Mouse (Mus musculus) liver, embryonic 12.5 days (tissue): ENCODE measurements around the gene Mboat7. TPM values are rescaled to one million over a fixed set of nuclear protein-coding genes. Genes with fewer than 3 reads are reported as not detected.
"Not testable (repeated sequence)": the region's sequence is repeated elsewhere in the genome, so short reads cannot be mapped to it uniquely, and the experiment has no call there.

Experiments
- ATAC-seq: fragments of 200-750 bp; cut with Nextera tagmentation; 2 replicates; pipeline ENCODE4 v1.8.0; 2017; ENCODE audit warnings: moderate number of reproducible peaks, mild to moderate bottlenecking, moderate library complexity
- H3K27ac ChIP-seq: fragments of 300-500 bp; sonication (generic); 2 replicates; pipeline ENCODE4 v1.5.1; 2016; ENCODE audit warnings: mild to moderate bottlenecking
- H3K27me3 ChIP-seq: fragments of 300-500 bp; sonication (generic); replicated peaks from 2 replicates; pipeline ENCODE4 v1.6.1; 2016; ENCODE audit warnings: mild to moderate bottlenecking, moderate library complexity
- H3K36me3 ChIP-seq: fragments of 300-500 bp; sonication (generic); 2 replicates; pipeline ENCODE4 v1.6.1; 2016; ENCODE audit warnings: mild to moderate bottlenecking, moderate library complexity
- H3K4me1 ChIP-seq: fragments of 300-500 bp; sonication (generic); 2 replicates; pipeline ENCODE4 v1.6.1; 2016
- H3K4me2 ChIP-seq: fragments of 300-500 bp; sonication (generic); 2 replicates; pipeline ENCODE4 v1.6.1; 2016; ENCODE audit warnings: mild to moderate bottlenecking, moderate library complexity
- H3K4me3 ChIP-seq: fragments of 300-500 bp; sonication (generic); 2 replicates; pipeline ENCODE4 v1.5.1; 2016; ENCODE audit warnings: mild to moderate bottlenecking, moderate library complexity
- H3K9ac ChIP-seq: fragments of 300-500 bp; sonication (generic); 2 replicates; pipeline ENCODE4 v1.6.1; 2016; ENCODE audit warnings: mild to moderate bottlenecking, moderate library complexity
- H3K9me3 ChIP-seq: fragments of 300-500 bp; sonication (generic); replicated peaks from 2 replicates; pipeline ENCODE4 v1.6.1; 2016; ENCODE audit warnings: mild to moderate bottlenecking, moderate library complexity
- WGBS: fragments of 180-500 bp; shearing (Covaris S2); methylation state at CpG from one replicate; pipeline ENCODE4 v1.1.7; 2016; ENCODE audit not compliant: insufficient replicate concordance; 5-methylcytosine and 5-hydroxymethylcytosine counted together
- polyA plus RNA-seq: library from polyadenylated mRNA; unstranded; fragments of >200 nt; fragmentation: Nextera tagmentation; extraction: Ambion mirVana; gene quantifications from 2 replicates; pipeline ENCODE4 v1.2.1, GENCODE M21; 2016

Gene Mboat7
- polyA plus RNA-seq, result 24.9 and 27.5 TPM in 2 replicates

- Histone ChIP-seq H3K27ac (peak within 1 kb of the TSS; percentile 87), H3K4me3 (peak within 1 kb of the TSS; percentile 71), H3K4me2 (peak within 1 kb of the TSS; percentile 96), H3K9ac (peak within 1 kb of the TSS; percentile 82), H3K27me3 (no peaks in the 10 kb centered on the region), H3K9me3 (no peaks in the 10 kb centered on the region), H3K4me1 (peaks cover 39% of the 10 kb centered on the region), H3K36me3 (peaks cover 28% of the 10 kb centered on the region)
- ATAC-seq, result peak; percentile 83
- under 1% methylated on average over 55 of the region's 55 CpGs for WGBS
Measured at GRCm38 (mm10) chr7:3692987-3693808, at the start of gene Mboat7. Gene Mboat7, minus strand, starts transcription at chr7:3693523.

- not testable (repeated sequence) for H3K4me1 ChIP-seq, H3K4me3 ChIP-seq, H3K36me3 ChIP-seq, H3K9me3 ChIP-seq, H3K27me3 ChIP-seq, ATAC-seq, H3K9ac ChIP-seq, H3K4me2 ChIP-seq, H3K27ac ChIP-seq
- no CpG with 5 or more reads among the region's 1 CpGs for WGBS
Measured at GRCm38 (mm10) chr7:3732675-3733074, 39.4 kb upstream of the Mboat7 start.

- H3K27me3 ChIP-seq, H3K9ac ChIP-seq, H3K4me2 ChIP-seq, ATAC-seq, H3K36me3 ChIP-seq, H3K4me1 ChIP-seq, H3K27ac ChIP-seq, H3K9me3 ChIP-seq, H3K4me3 ChIP-seq: not testable (repeated sequence)
Measured at GRCm38 (mm10) chr7:3725459-3725858, 32.1 kb upstream of the Mboat7 start.

- not testable (repeated sequence) for H3K4me2 ChIP-seq, H3K4me1 ChIP-seq, H3K9ac ChIP-seq, H3K4me3 ChIP-seq, ATAC-seq, H3K27ac ChIP-seq, H3K9me3 ChIP-seq, H3K27me3 ChIP-seq, H3K36me3 ChIP-seq
- WGBS, result 31% methylated on average over 1 of the region's 3 CpGs
Measured at GRCm38 (mm10) chr7:3720268-3720667, 26.9 kb upstream of the Mboat7 start, which contains the start of gene Pirb. Gene Pirb, minus strand, starts transcription at chr7:3720391.

GRCm38 (mm10) chr7:3715249-3715648, 21.9 kb upstream of the Mboat7 start:
- no peak overlapping the region for H3K4me2 ChIP-seq
- no peak overlapping the region for H3K4me3 ChIP-seq
- no peaks in the 10 kb centered on the region for H3K36me3 ChIP-seq
- WGBS, result 16% methylated on average over 1 of the region's 1 CpGs
- H3K27ac ChIP-seq, result no peak overlapping the region
- no peak overlapping the region for H3K9ac ChIP-seq
- H3K4me1 ChIP-seq, result no peaks in the 10 kb centered on the region
- no peaks in the 10 kb centered on the region for H3K27me3 ChIP-seq
- H3K9me3 ChIP-seq, result no peaks in the 10 kb centered on the region
- ATAC-seq, result no peak

GRCm38 (mm10) chr7:3712264-3712942, 19.1 kb upstream of the Mboat7 start:
- ATAC-seq, result no peak
- H3K36me3 ChIP-seq, result peaks cover 8% of the 10 kb centered on the region
- H3K4me2 ChIP-seq, result no peak overlapping the region
- no peak overlapping the region for H3K9ac ChIP-seq
- H3K4me1 ChIP-seq, result no peaks in the 10 kb centered on the region
- H3K27ac ChIP-seq, result no peak overlapping the region
- no peaks in the 10 kb centered on the region for H3K9me3 ChIP-seq
- H3K4me3 ChIP-seq, result no peak overlapping the region
- 42% methylated on average over 5 of the region's 5 CpGs for WGBS
- H3K27me3 ChIP-seq, result no peaks in the 10 kb centered on the region

GRCm38 (mm10) chr7:3709000-3709399, 15.7 kb upstream of the Mboat7 start:
- H3K9me3 ChIP-seq, result no peaks in the 10 kb centered on the region
- ATAC-seq, result no peak
- H3K4me2 ChIP-seq, result no peak overlapping the region
- no peaks in the 10 kb centered on the region for H3K27me3 ChIP-seq
- H3K9ac ChIP-seq, result no peak overlapping the region
- peak overlapping the region; percentile 30; the same call in 1 of the 2 replicates for H3K27ac ChIP-seq
- no peak overlapping the region for H3K4me3 ChIP-seq
- 67% methylated on average over 1 of the region's 1 CpGs for WGBS
- peaks cover 41% of the 10 kb centered on the region for H3K36me3 ChIP-seq
- H3K4me1 ChIP-seq, result peaks cover 23% of the 10 kb centered on the region

GRCm38 (mm10) chr7:3708447-3708980, 15.2 kb upstream of the Mboat7 start:
- WGBS, result 30% methylated on average over 5 of the region's 5 CpGs
- peak overlapping the region; percentile 49 for H3K27ac ChIP-seq

GRCm38 (mm10) chr7:3707568-3708413, 14.5 kb upstream of the Mboat7 start:
- 19% methylated on average over 7 of the region's 7 CpGs for WGBS
- Histone ChIP-seq H3K36me3 (peaks cover 41% of the 10 kb centered on the region), H3K4me2 (no peak overlapping the region), H3K9ac (no peak overlapping the region), H3K4me1 (peaks cover 30% of the 10 kb centered on the region), H3K4me3 (no peak overlapping the region), H3K27me3 (no peaks in the 10 kb centered on the region), H3K27ac (peak overlapping the region; percentile 49; the same call in 1 of the 2 replicates), H3K9me3 (no peaks in the 10 kb centered on the region)
- ATAC-seq, result peak; percentile 17; the same call in 1 of the 2 replicates

More at GRCm38 (mm10) chr7:3708447-3708980, 15.2 kb upstream of the Mboat7 start:
- H3K27me3 ChIP-seq, H3K9ac ChIP-seq, ATAC-seq, H3K9me3 ChIP-seq, H3K4me2 ChIP-seq, H3K4me3 ChIP-seq: not testable (repeated sequence)
- Histone ChIP-seq H3K36me3 (peaks cover 41% of the 10 kb centered on the region), H3K4me1 (peaks cover 23% of the 10 kb centered on the region)

GRCm38 (mm10) chr7:3707027-3707426, 13.7 kb upstream of the Mboat7 start:
- Histone ChIP-seq H3K4me3 (peak overlapping the region; percentile 91; the same call in 1 of the 2 replicates), H3K9ac (0 out of 2 replicates have a peak overlapping the region, but pooled peaks have one; percentile 94), H3K4me1 (peaks cover 33% of the 10 kb centered on the region), H3K9me3 (no peaks in the 10 kb centered on the region), H3K27me3 (no peaks in the 10 kb centered on the region), H3K4me2 (peak overlapping the region; percentile 76), H3K36me3 (peaks cover 41% of the 10 kb centered on the region), H3K27ac (peak overlapping the region; percentile 95)
- ATAC-seq, result no peak
- WGBS, result 23% methylated on average over 4 of the region's 4 CpGs

- Histone ChIP-seq H3K4me2 (peak overlapping the region; percentile 76), H3K36me3 (peaks cover 41% of the 10 kb centered on the region), H3K27ac (peak overlapping the region; percentile 95), H3K9ac (peak overlapping the region; percentile 94), H3K4me1 (peaks cover 33% of the 10 kb centered on the region), H3K27me3 (no peaks in the 10 kb centered on the region), H3K9me3 (no peaks in the 10 kb centered on the region), H3K4me3 (peak overlapping the region; percentile 91)
- WGBS, result 30% methylated on average over 11 of the region's 11 CpGs
- ATAC-seq, result no peak
Measured at GRCm38 (mm10) chr7:3706343-3706934, 13.1 kb upstream of the Mboat7 start.
